Mouse (Mus musculus) liver, postnatal 0 days (tissue): ENCODE results near the gene Sars.

Experiments used
- CTCF ChIP-seq: sonication (generic); IDR thresholded peaks from 2 replicates; pipeline ENCODE4 v1.5.1; 2016; ENCODE audit warnings: antibody characterized with exemption, low read depth
- EP300 ChIP-seq: IDR thresholded peaks from 2 replicates; pipeline ENCODE4 v1.6.1; 2016; ENCODE audit warnings: antibody characterized with exemption, low read depth, mild to moderate bottlenecking

DNA sequence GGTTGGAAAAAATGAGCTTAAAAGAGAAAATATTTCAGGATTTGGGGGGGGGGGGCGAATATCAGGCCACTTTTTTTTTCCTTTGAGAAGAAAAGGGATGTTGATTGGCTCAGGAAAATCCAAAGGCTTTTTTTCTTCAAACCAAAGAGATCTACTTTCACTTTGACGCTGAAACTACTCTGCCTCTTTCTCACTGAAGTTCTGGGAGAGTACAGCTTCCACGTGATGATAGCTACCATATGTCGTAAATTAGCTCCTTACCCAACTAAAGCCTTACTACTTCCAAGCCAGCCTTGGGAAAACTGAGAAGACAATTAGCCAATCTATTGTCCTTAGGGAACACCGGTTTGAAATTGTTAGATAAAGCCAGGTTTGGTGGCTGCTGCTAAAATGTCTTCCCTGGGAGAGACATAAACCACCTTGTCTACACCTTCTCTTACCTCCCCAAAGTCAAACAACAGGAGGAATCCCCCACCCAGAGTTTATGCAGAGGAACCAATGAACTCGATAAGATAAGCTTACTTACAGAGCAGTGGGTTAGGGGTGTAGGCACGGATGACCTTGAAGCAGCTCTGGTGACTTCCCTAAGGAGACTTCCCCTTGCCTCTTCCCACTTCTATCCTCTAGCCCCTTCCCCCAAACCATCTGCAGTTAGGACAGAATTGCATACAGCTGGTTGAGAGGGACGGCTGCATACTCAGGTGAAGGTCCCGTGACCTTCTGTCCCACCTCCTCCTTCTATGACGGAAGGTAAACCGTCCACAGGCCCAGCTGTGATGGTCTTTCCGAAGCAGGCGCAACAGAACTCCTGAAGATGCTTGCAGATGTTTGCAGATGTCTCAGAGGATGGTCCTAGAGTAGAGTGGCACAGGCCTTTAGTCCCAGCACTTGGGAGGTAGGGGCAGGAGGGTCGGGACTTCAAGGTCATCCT, 62.8 kb downstream of the Sars start:
- no peak for TF ChIP-seq EP300
- no peak for TF ChIP-seq CTCF
